Mouse (Mus musculus) MEL-GATA-1-ER (cell line): ENCODE data around the gene Fosl2.

Source experiments
- DNase-seq: peaks from one replicate; pipeline ENCODE4 v3.0.0-alpha.2; 2012; ENCODE audit warnings: low read depth; ENCODE audit errors: extremely low read depth

The Fosl2 gene

GRCm38 (mm10) chr5:32135336-32136206 is at the start of gene Fosl2:
Gene Fosl2 (plus strand): TSS chr5:32135801.
- DNase-seq = peak; percentile 93

GRCm38 (mm10) chr5:32085971-32086370 is 49.6 kb upstream of the Fosl2 start:
- no peak for DNase-seq

- DNase-seq = no peak
Measured at GRCm38 (mm10) chr5:32086526-32087090, 49.0 kb upstream of the Fosl2 start.

GRCm38 (mm10) chr5:32089481-32089880 is 46.1 kb upstream of the Fosl2 start:
- no peak for DNase-seq

- no peak for DNase-seq
Measured at GRCm38 (mm10) chr5:32092281-32092680, 43.3 kb upstream of the Fosl2 start.

GRCm38 (mm10) chr5:32098691-32099090 is 36.9 kb upstream of the Fosl2 start:
- no peak for DNase-seq

- DNase-seq = no peak
Measured at GRCm38 (mm10) chr5:32102484-32102883, 33.1 kb upstream of the Fosl2 start.

GRCm38 (mm10) chr5:32102971-32103431 is 32.6 kb upstream of the Fosl2 start:
- no peak for DNase-seq

GRCm38 (mm10) chr5:32103545-32103944 is 32.1 kb upstream of the Fosl2 start:
- DNase-seq = no peak

- no peak for DNase-seq
Measured at GRCm38 (mm10) chr5:32104119-32104990, 31.2 kb upstream of the Fosl2 start.

- no peak for DNase-seq
Measured at GRCm38 (mm10) chr5:32106473-32107140, 29.0 kb upstream of the Fosl2 start.

GRCm38 (mm10) chr5:32110651-32111050 is 24.9 kb upstream of the Fosl2 start:
- no peak for DNase-seq

- DNase-seq = peak; percentile 78
Measured at GRCm38 (mm10) chr5:32112206-32112916, 23.2 kb upstream of the Fosl2 start.

GRCm38 (mm10) chr5:32120901-32121376 is 14.7 kb upstream of the Fosl2 start:
- DNase-seq = no peak

- DNase-seq = no peak
Measured at GRCm38 (mm10) chr5:32121936-32122335, 13.7 kb upstream of the Fosl2 start.

GRCm38 (mm10) chr5:32122363-32122762 is 13.2 kb upstream of the Fosl2 start:
- DNase-seq = no peak

GRCm38 (mm10) chr5:32124957-32125356 is 10.6 kb upstream of the Fosl2 start:
- DNase-seq = no peak

GRCm38 (mm10) chr5:32127226-32127625 is 8.4 kb upstream of the Fosl2 start:
- DNase-seq = no peak

GRCm38 (mm10) chr5:32127927-32128326 is 7.7 kb upstream of the Fosl2 start:
- DNase-seq = no peak

- no peak for DNase-seq
Measured at GRCm38 (mm10) chr5:32132971-32133501, 2.6 kb upstream of the Fosl2 start.
